Mouse (Mus musculus) cerebellum, adult 2 months (tissue): ENCODE measurements at regions not wholly inside any gene's neighbourhood (a gene's known extent, or its start where the extent isn't known, plus 50 kb on each side); places are given as distances from the start of the nearest gene placed in this dataset.

ENCODE experiments used
- DNase-seq, 2 experiments: peaks; one replicate each; pipeline ENCODE4 v3.0.0; 2021
- H3K27ac ChIP-seq: fragments of 200-500 bp; 2 replicates; pipeline ENCODE4 v1.5.1; 2012; ENCODE audit warnings: low read length, control low read depth, inconsistent platforms; ENCODE audit not compliant: insufficient read depth
- H3K27me3 ChIP-seq: fragments of 200-500 bp; 2 replicates; pipeline ENCODE4 v1.6.1; 2012; ENCODE audit warnings: inconsistent platforms, mild to moderate bottlenecking, low read length, moderate library complexity; ENCODE audit not compliant: control insufficient read depth, insufficient read depth
- H3K4me1 ChIP-seq: fragments of 200-500 bp; 2 replicates; pipeline ENCODE4 v1.6.1; 2011; ENCODE audit warnings: low read length; ENCODE audit not compliant: control insufficient read depth, insufficient read depth
- H3K4me3 ChIP-seq: fragments of 200-500 bp; replicated peaks from 2 replicates; pipeline ENCODE3; 2011; ENCODE audit warnings: mild to moderate bottlenecking, low read depth, low read length, control low read depth; ENCODE audit not compliant: insufficient read depth
- CTCF ChIP-seq: fragments of 200-500 bp; IDR thresholded peaks from 2 replicates; pipeline ENCODE4 v1.5.1; 2011; ENCODE audit warnings: low read depth, mild to moderate bottlenecking, control low read depth, low read length, moderate library complexity, borderline replicate concordance; ENCODE audit not compliant: insufficient read depth
- POLR2A ChIP-seq: fragments of 200-500 bp; IDR thresholded peaks from 2 replicates; pipeline ENCODE4 v1.6.1; 2011; ENCODE audit warnings: low read length, control low read depth, borderline replicate concordance; ENCODE audit not compliant: insufficient read depth
- WGBS: fragments of 180-500 bp; shearing (Covaris S2); methylation state at CpG from one replicate; pipeline ENCODE4 v1.1.7; 2018; 5-methylcytosine and 5-hydroxymethylcytosine counted together

DNA sequence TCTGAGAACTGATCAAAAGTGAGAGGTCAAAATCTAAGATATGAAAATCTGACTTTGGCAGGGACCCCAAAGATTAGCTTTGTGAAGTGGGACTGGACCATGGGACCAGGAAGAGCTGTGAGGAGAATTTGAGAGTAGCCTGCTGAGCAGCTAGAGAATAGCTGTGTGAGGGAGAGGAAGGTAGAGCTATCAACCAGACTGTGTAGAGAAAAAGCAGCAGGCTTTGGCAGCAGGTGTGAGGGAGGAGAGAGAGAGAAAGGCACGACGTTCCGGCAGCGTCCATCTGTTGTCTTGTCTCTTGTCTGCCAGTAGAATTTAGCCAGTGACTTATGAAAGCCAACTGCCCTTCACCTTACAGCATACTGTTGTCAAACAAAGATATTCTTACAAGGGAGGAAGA lies 412.1 kb downstream of the Slitrk2 start:
- TF ChIP-seq CTCF: no peak
- no peak for TF ChIP-seq POLR2A
- Histone ChIP-seq H3K27ac (no peak overlapping the region), H3K27me3 (no peaks in the 10 kb centered on the region), H3K4me3 (no peak overlapping the region), H3K4me1 (no peaks in the 10 kb centered on the region)
- peak; percentile 78 to 91 for DNase-seq
- 2% methylated on average over 4 of the region's 4 CpGs for WGBS

DNA sequence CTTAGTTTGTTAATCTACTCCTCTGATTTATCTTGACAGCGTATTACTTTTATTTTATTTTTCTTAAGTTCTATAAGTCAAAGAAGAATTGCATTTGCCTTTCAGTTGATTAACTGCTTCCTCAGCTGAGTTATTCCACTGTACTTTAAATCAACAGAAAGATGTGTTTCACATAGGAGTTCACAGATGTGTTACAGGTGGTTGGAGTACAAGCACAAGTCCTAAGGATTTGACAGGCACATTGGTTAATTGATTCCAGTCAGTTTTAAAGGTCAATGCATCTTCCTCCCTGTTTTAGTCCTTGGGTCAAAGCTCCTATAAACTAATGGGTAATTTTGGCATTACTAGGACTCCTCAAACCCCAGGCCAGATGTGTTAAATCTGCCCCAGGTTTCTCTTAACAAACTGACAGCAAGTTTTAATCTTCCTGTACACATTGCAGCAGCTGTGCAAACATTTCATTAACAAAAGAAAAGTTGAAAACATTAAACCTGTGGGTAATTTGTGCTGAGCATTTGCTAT lies 413.5 kb downstream of the Slitrk2 start:
- H3K27me3 ChIP-seq: no peaks in the 10 kb centered on the region
- no peak for TF ChIP-seq POLR2A
- TF ChIP-seq CTCF: no peak
- 100% methylated on average over 1 of the region's 1 CpGs for WGBS
- no peak overlapping the region for H3K4me3 ChIP-seq
- no peak for DNase-seq
- no peaks in the 10 kb centered on the region for H3K4me1 ChIP-seq
- H3K27ac ChIP-seq: no peak overlapping the region

DNA sequence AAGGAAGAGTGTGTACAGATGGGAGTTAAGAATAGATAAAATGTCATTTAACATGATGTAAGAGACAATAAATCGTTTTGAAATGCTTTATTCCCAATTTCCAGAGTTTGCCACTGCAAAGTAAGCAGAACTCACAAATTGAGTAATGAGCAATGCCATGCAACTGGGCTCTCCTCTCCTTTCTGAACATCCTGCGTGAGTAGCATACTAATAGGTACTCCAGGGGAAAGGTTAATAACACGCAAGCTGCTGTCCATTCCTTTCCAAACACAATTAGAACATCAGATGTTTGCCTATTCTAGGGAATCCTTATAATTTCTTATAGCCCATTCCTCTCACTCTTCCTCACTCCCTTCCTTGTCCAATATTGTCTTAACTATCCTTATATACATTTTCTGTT lies 443.3 kb downstream of the Slitrk2 start:
- TF ChIP-seq POLR2A (no peak), CTCF (no peak)
- Histone ChIP-seq H3K4me3 (no peak overlapping the region), H3K27ac (no peak overlapping the region), H3K27me3 (no peaks in the 10 kb centered on the region), H3K4me1 (no peaks in the 10 kb centered on the region)
- no peak for DNase-seq
- 62% methylated on average over 3 of the region's 3 CpGs for WGBS
